Mouse (Mus musculus) B cell, adult 2 months (primary cell): Measurements from ENCODE around the gene Ctsw.
"Not testable (repeated sequence)": the region's sequence is repeated elsewhere in the genome, so short reads cannot be mapped to it uniquely, and the experiment has no call there.

ENCODE experiments used
- DNase-seq, 2 experiments: peaks; one replicate each; pipeline ENCODE4 v3.0.0; 2022

The Ctsw gene

DNA sequence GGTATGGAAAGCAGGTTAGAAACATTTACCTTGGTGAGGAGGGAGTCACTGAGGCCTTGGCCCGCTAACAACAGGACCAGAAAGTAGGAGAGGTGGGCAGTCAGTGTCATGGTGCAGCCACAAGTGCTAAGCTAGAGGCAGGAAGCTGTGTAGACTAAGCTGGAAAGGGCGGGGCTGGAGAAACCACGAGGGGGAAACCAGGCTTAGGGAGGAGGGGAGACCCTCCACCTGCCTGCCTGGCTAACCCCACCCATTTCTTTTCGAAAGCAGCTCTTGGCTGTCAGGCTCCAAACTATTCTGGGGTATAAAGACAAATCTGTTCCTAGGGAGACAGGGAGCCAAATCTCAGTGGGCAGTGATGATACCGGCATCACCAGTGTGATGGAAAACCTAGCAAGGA is at the start of gene Ctsw:
Gene Ctsw (minus strand): TSS at position 134 of the 400 bp plus-strand sequence.
- DNase-seq = no peak

DNA sequence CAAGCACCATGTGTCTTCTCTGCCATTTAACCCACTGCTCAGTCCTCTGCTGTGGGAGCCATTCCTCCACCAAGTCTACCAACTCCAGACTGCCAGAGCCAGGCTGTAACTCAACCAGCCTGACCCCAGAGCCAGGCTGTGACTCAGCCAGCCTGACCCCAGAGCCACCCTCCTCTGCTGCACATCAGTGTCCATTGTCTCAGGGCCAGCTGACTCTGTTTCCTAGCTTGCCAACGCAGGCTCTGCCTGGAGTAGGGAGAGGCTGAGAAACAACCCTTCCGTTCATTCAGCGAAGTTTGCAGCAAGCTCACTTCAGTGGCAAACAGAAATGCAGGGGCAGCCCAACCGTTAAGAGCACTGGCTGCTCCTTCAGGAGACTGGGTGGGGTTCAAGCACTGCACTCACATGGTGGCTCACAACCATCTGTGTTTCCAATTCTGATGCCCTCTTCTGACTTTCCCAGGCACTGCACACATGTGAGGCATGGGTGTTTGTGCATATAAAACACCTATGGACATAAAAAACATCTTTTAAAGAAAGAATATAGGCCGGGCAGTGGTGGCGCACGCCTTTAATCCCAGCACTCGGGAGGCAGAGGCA is 48.7 kb upstream of the Ctsw start:
- no peak for DNase-seq

DNA sequence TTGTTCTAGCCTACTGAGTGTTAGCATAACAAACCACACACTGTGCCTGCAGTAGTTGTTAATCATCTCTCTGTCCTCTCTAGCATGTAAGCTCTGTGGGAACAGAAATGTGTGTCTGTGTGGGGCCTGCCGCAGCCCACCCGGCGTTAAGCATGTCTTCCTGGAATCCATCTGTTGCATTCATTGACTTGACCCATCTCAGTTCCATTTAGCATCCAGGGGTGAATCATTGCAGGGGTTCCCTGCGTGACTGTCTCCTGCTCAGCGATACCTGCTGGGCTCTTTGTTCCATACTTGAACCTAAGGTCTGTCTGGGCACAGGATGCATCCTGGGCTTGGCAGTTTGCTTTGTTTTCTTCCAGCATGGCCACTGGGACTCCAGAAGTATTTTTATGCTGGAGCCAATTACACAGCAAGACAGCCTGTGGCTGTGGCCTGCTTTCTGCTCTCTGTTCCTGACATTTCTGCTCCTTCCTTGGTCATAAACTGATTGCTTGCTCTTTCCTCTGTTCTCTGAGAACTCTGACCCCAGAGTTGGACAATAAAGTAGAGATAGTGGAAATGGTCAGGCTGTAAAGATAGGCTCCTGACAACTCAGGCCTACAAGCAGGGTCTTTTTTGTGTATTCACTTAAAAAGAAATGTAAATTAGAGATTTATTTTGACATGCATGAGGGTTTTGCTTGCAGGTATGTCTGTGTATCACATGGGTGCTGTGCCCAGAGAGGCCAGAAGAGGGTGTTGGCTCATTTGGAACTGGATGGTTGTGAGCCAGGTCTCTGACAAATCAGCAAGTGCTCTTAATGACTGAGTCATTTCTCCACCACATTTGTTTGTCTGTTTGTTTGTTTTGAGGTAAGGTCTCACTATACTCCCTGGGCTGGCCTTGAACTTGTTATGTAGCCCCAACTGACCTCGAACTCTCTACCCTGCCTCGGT is 47.8 kb upstream of the Ctsw start:
- DNase-seq = peak; percentile 18 to 30

DNA sequence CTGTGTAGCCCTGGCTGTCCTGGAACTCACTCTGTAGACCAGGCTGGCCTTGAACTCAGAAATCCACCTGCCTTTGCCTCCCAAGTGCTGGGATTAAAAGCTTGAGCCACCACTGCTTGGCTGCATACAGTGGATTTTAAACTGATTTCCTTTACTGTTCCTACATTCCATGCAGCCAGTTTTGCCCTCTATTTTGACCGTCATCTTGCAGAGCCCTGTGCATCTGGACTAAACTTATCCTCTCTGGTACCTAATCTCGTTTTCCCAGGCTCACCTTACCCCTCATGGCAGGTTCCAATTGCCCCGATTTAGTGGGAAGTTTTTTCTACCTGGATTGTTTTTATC is 44.7 kb upstream of the Ctsw start:
- DNase-seq = no peak

DNA sequence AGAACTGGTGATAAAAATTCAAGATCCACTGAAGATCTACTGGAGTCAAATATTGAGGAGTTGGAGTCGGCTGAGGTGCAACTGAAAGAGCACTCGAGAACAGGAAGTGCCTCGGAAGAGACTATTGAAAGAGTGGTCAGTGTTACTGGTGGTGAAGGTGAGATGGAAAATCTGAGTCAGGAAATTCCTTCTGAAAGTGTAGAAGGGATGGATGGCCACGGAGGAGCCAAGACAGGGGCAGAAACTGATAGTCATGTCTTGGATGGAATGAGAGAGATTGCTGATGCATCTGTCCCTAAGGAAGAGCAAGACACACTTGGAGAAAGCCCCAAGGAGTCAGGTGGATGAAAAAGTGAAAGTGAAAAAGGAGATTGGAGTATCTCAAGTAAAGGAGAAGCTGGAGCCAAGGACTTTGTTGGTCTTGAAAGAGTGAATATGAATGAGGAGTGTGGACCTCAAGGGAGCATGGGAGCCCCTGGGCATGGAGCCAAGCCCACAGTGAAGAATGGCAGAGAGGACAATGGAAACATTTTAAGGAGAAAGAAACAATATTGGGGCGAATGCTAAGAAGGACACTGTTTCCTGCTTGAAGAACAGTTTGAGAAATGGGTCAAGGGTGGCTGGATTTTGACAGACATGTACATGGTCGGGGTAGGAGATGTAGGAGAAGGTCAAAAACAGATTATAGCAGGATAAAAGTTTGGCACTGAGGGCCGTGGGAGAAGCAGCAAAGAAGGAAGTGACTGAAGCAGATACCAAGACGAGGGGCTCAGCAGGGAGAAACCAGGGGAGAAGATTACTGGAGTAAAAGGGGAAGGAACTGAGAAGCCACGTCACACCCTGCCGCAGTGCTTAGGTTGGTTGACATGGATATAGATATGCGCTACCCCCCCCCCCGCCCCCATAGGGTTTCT is 44.0 kb upstream of the Ctsw start:
- DNase-seq = peak; percentile 62 to 68

DNA sequence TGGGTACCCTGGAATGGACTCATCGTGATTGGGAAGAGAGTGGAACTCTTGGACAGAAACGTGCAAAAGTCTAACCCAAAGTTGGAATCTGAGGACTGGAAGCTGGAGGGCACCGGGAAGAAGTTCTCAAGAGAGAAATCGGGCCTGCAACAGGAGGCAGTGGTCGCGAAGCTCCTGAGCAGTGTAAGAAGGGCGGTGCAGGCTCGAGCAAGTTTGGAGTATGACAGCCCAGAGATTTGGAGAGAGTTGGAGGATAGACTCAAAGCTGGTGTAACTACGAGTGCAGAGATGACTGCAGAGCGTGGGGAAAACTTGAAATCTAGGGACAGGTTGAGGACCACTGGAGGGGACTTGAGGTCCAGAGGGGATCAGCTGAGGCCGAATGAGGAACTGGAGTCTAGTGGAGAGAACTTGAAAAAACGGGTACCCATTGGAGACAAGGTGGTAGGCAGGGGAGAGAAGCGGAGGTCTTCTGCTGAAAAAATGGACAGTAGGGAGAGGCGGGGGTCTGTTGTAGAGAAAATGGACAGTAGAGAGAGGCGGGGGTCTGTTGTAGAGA is 42.8 kb upstream of the Ctsw start:
- DNase-seq = peak; percentile 26 to 30

DNA sequence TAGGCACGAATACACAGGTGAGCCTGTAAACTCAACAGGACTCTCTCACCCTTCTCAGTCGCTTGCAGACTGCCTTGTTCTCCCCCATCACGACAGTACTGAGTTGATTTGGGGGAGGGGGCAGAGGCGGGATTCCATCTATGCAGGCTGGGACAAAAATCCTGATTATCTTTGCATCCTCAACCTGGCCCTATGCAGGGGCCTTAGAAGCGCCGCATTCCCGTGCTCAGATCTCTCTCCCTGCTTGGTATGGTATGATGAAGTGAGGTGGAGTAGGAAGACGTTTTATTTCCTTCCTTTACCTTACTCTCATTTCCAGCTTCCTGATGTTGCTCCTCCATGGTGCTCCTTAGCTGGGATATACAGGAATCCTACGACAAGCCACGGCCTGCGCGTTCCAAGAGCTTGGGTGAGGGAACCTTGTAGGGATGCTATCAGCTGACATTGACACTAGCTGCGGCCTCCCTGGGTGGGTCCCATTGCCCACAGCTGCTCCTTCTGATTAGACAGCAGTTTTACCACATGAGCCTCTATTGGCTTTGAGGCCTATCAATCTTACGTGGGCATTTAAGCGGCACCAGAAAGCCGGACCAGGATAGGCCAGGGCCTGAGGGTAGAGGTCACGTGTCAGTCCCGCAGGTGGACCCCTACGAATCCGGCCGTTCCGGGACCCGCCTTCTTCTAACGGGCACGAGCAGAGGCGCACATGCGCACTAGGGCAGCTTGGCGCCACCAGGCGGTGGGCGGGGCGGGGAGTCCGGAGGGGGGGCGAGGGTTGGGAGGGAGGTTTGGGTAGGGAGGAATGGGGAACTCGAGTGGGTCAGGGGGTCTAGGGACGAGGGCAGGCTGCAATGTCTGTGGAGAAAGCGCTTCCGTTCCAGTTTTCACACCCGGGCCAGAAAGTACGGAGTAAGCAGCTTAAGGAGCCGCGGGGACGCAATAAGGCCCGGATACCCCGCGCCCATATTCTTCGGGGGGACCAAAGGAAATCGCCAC is 42.0 kb upstream of the Ctsw start, which contains the start of gene Snx32:
Gene Snx32 (minus strand): TSS at position 508 of the 996 bp plus-strand sequence.
- peak; percentile 93 to 95 for DNase-seq

DNA sequence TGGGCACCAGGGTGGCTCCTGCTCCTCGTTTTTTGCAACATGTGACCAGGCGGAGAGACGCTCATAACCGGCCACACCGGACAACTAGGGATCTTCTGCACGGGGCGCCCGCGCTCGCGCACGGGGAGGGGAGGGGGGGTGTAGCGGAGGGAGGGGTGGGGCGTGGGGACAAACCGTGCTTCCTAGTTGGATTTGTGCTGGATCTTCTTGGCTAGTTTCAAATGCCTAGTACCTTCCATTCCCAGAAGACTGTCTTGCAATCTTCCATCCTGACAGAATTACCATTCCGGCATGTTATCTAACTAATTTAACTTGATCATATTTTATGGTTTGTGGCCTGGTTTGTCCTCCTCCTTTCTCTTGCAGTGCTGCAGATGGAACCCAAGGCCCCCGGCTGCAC is 35.4 kb upstream of the Ctsw start, which contains the start of gene 1700020D05Rik:
Gene 1700020D05Rik (minus strand): TSS at position 101 of the 400 bp plus-strand sequence.
- no peak for DNase-seq

DNA sequence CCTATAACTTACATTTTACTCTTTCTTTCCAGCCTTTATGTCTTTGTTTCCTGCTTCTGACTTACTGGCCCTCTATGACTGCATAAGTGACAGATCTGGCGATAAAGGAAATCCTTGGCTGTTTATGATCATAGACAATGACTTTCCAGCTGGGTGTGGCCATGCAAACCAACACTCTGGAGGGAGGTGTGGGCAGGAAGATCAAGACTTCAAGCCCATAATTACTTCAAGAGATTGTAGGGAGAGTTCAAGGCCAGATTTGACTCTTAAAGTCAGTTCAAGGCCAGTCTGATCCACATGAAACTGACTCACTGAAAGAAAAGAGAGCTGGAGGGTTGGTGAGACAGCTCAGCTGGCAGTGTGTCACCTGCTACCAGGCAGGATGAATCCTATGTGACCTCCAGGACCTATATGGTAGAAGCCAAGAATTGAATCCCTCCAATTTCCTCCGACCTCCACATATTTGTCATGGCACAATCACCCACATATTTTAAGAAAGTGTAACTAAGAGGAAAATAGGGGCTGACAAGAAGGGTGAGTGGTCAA is 32.1 kb upstream of the Ctsw start:
- no peak for DNase-seq

DNA sequence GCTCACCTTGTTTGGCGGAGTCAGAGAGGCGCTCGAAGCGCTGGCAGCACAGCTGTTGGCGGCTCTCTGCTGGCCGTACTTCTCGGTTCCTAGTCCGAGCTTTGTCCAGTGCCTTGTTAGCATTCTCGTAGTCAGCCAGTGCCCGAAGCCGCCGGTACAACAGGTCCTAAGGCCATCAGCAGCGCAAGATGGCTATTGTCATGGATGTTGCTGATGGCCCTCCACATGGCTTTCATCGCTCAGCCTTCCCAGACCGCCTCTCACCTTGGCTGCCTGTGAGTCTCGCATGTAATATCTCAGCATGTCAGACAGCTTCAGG is 27.7 kb upstream of the Ctsw start:
- no peak for DNase-seq

DNA sequence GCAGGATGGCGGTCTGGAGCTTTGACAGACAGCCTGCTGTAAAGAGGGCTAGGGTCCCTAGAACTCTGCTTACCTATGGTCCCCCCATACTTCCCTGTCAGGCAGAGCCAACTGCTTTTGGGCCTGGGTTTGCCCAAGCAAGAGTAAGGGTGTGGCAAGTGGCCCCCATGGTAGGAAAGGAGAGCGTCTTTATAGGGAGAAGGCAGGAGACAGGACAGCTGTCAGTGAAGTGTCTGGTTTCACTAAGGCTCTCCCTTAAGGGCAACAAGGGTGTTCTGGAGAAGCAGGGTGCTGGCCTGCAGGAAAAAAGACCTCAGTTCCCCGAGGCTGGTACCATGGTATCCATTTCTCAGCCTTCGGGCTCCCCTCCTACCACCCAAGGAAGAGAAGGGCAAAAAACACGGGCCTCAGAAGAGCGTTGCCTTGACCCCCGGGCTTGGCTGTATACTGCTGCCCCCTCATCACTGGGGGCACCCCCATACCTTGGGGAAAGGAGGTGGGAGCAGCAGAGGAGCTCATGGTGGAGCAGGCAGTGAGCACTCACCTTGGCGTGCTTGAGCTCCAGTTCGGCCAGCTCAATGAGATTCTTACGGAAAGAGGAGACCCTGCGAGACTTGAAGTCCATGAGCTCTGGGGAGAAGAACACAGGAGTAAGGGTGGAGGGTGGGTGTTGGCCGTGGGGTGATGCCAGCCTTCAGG is 27.2 kb upstream of the Ctsw start:
- no peak for DNase-seq

DNA sequence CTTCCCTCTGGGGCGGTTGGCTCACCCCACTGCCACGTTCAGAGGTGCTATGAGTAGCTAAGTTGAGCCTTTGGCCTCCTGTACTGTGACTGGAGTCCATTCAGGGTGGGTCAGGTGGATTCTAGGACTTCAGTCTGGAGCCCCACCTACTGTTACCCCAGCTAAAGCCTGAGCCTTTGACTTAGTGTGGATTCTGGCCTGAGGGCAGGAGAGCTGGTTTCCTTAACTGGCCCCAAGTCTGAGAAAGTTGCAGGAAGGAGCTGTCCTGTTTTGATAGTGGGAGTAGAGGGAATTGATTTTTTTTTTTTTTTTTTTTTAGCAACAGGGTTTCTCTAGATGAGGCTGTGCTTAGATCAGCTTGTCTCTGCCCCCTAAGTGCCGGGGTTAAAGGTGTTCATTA is 26.0 kb upstream of the Ctsw start:
- DNase-seq = no peak

DNA sequence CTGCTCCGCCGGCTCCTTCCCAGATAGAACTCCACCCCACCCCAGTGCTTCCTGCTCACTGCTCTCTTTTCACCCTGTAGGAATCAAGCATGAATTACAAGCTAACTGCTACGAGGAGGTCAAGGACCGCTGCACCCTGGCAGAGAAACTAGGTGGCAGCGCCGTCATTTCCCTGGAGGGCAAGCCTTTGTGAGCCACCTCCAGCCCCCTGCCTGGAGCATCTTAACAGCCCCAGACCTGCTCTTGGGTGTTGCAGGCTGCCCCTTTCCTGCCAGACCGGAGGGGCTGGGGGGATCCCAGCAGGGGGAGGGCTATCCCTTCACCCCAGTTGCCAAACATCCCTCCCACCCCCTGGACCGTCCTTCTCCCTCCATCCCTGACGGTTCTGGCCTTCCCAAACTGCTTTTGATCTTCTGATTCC is 25.0 kb upstream of the Ctsw start:
- peak; percentile 53 to 61 for DNase-seq

DNA sequence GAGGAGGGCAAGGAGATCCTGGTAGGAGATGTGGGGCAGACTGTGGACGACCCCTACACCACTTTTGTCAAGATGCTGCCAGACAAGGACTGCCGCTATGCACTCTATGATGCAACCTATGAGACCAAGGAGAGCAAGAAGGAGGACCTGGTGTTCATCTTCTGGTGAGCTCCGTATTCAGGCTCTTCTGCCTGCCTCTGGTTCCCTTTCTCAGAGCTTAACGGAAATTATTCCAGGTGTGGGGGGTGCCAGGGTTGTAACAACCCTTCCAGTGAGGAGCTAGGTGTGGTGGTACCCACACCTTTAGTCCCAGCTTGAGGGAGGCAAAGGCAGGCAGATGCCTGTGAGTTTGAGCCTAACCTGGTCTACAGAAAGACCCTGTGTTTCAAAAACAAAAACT is 24.3 kb upstream of the Ctsw start:
- no peak for DNase-seq

DNA sequence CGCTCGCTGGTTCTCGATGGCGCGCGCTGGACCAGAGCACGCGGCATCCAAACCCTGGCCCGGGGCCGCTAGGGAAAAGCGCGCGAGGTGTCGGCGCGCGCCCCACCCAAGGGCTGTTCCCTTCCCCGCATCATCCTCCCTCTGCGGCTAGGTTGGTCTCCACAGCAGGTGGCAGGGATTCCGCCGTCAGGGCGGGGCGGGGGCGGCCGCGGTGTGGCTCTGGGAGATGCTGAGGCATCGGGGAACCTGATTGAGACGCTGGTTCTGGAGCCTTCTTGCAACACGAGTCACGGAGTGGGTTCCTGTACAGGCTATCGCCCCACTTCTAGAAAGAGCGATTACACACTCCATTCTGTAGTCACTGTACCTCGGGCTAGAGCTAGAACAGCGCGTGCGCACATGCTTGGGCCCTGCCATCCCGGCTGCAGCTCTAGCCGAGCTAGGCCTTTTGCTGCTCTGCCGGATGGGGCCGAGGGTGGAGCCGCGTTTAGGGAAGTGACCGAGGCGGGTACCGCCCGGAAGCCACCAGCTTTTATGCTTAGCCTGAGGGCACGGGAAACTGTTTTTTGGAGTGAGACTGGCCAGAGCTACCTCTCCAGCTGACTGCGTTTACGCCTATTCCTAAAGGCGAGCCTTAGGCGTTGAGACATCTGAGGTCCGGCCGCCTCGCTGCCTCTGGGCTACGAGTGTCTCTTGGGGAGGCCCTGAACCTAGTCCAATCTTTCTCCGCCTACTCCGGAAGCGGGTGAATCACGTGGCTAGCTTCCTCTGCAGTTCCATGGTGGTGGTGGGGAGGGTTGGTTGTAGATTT is 22.8 kb upstream of the Ctsw start:
- DNase-seq = peak; percentile 91

DNA sequence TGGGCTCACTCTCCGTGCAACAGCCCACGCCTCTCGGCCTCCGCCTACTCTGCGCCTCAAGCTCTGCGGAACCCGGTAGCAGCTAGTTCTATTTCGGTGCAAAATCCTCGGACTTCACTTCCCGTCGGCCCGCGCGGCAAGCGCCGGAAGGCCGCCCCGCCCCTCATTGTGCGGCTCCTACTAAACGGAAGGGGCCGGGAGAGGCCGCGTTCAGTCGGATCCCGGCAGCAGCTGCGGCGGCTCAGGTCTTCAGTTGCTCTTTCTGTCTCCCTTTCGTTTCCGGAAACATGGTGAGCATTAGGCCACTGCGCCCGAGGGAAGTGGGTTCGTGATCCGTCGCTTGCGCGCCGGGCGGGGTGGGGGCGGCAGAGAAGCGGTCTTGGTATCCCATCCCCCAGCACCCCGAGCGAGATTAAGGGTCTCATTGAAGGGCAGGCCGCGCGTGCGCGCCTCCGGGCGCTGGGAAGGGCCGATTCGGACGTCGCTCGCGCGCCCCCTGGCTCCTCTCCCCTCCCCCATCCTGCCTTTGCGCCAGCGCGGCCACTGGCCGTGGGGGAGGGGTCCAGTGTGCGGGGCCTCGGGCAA is 22.1 kb upstream of the Ctsw start, which contains the start of gene Cfl1:
Gene Cfl1 (plus strand): TSS at position 143 of the 585 bp plus-strand sequence.
- peak; percentile 94 to 95 for DNase-seq

DNA sequence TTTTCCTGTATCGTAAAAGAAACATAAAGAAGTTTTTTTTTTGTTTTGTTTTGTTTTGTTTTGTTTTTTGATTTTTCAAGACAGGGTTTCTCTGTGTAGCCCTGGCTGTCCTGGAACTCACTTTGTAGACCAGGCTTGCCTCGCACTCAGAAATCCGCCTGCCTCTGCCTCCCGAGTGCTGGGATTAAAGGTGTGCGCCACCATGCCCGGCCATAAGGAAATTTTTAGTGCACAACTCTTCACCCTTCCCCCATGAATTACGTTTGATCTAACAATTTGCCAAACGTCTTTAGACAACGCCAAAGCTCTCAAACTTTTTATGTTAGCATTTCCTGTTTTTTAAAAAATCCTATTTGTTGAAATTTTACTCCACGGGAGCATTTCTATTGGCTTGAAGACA is 21.4 kb upstream of the Ctsw start:
- not testable (repeated sequence) for DNase-seq

DNA sequence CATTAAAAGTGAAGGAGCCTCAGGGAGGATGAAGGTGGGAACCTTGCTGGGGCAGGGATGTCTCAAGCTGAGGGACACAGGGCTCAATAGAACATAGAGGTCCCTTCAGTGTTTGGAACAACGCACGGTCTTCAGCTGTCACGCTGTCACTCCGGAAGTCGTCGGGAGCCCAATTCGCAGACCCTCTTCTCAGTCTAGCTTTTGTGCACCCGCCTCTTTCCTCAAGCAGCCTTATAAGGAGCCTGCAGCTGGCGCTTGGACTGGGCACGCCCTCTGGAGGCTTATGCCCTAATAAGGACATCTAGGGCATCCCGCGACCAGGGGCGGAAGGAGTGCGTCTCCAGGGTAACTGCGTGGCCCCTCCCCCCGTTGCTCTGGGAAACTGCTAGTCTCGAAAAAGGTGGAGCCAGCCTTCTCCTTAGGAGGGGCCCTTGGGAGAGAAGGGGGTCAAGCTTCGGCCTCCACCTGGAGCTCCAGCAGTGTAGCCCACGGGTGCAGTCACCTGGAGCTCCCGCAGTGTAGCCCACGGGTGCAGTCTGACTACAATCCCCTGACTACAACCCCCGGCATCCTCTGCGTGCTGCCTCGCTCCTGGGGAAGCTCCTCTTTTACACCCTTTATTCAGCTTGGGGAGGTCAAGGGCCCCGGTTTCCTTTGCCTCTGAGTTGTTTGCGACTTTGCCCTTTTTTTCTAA is 20.7 kb upstream of the Ctsw start:
- peak; percentile 95 to 96 for DNase-seq
